10 mouse cellular contexts compared by ENCODE assay signal in genomic region chr6:100939042-100939441, GRCm38 (mm10).
DNase-seq lines count a peak whose midpoint lies in the region; ATAC-seq and TF ChIP-seq lines count a peak whose summit lies in the region.
"Had no signal": no experiment of that assay in that cellular context is flagged by ENCODE, and none has a peak within 500 bp of the region (broad histone marks: within the 10 kb centered on the region; RNA-seq: fewer than 3 reads in every experiment).

No protein-coding gene starts in this region.

- no peak overlapping the region for H3K9ac ChIP-seq in heart, embryonic 14.5 days (ENCODE audit: low read length)
- no peak overlapping the region for H3K9ac ChIP-seq in heart, embryonic 11.5 days (ENCODE audit: low read depth, low read length)
- no peak overlapping the region for H3K9ac ChIP-seq in limb, embryonic 14.5 days (ENCODE audit: low read depth, low read length, severe bottlenecking)
- H3K9ac ChIP-seq in liver, postnatal 0 days (replicated peaks), result no peak overlapping the region
- H3K9ac ChIP-seq: liver, embryonic 13.5 days had no signal

- no peak overlapping the region for H3K27ac ChIP-seq in heart, embryonic 14.5 days (replicated peaks in 1 of 2; ENCODE audit: control insufficient read depth in 1 of 2, insufficient read depth in 1 of 2, low read depth in 2 of 2, low read length in 2 of 2)
- H3K27ac ChIP-seq in heart, embryonic 11.5 days (ENCODE audit: low read depth, low read length), result no peak overlapping the region
- no peak overlapping the region for H3K27ac ChIP-seq in limb, embryonic 14.5 days (replicated peaks; ENCODE audit: low read depth, low read length)
- no peak overlapping the region for H3K27ac ChIP-seq in liver, postnatal 0 days (ENCODE audit: low read depth)
- H3K27ac ChIP-seq: liver, embryonic 13.5 days had no signal

- 38% methylated on average over 12 of the region's 12 CpGs for WGBS in heart, embryonic 14.5 days
- 70% methylated on average over 12 of the region's 12 CpGs for WGBS in heart, embryonic 11.5 days (ENCODE audit: insufficient replicate concordance)
- 53% methylated on average over 12 of the region's 12 CpGs for WGBS in limb, embryonic 14.5 days
- 69% methylated on average over 12 of the region's 12 CpGs for WGBS in liver, postnatal 0 days (ENCODE audit: insufficient replicate concordance)

- no peak for TF ChIP-seq CTCF in liver, postnatal 0 days (IDR thresholded peaks at IDR 0.05; ENCODE audit: low read depth)

- no peaks in the 10 kb centered on the region for H3K9me3 ChIP-seq in heart, embryonic 14.5 days (ENCODE audit: control insufficient read depth, low read length)
- H3K9me3 ChIP-seq in heart, embryonic 11.5 days (replicated peaks; ENCODE audit: control insufficient read depth, low read length), result no peaks in the 10 kb centered on the region
- no peaks in the 10 kb centered on the region for H3K9me3 ChIP-seq in limb, embryonic 14.5 days (ENCODE audit: control insufficient read depth, low read length)
- no peaks in the 10 kb centered on the region for H3K9me3 ChIP-seq in liver, postnatal 0 days (ENCODE audit: low read length)
- H3K9me3 ChIP-seq: liver, embryonic 13.5 days had no signal

- H3K4me3 ChIP-seq in heart, embryonic 14.5 days (ENCODE audit: control insufficient read depth in 1 of 2, insufficient read depth in 1 of 2, low read depth in 1 of 2, low read length in 2 of 2), result no peak overlapping the region
- H3K4me3 ChIP-seq in heart, embryonic 11.5 days (ENCODE audit: low read depth, low read length), result no peak overlapping the region
- no peak overlapping the region for H3K4me3 ChIP-seq in limb, embryonic 14.5 days (replicated peaks; ENCODE audit: low read length)
- H3K4me3 ChIP-seq in liver, postnatal 0 days (ENCODE audit: low read depth, low read length), result no peak overlapping the region
- H3K4me3 ChIP-seq: liver, embryonic 13.5 days had no signal

- H3K36me3 ChIP-seq in heart, embryonic 14.5 days (ENCODE audit: control insufficient read depth, insufficient read depth, low read length), result no peaks in the 10 kb centered on the region
- H3K36me3 ChIP-seq in heart, embryonic 11.5 days (ENCODE audit: control insufficient read depth, insufficient read depth, low read length), result no peaks in the 10 kb centered on the region
- H3K36me3 ChIP-seq in limb, embryonic 14.5 days (ENCODE audit: control insufficient read depth, insufficient read depth, low read length), result no peaks in the 10 kb centered on the region
- no peaks in the 10 kb centered on the region for H3K36me3 ChIP-seq in liver, postnatal 0 days (replicated peaks; ENCODE audit: insufficient read depth, low read length)
- H3K36me3 ChIP-seq: liver, embryonic 13.5 days had no signal

- ATAC-seq in heart, embryonic 14.5 days (ENCODE audit: insufficient number of reproducible peaks, insufficient read depth, low FRiP score, low read depth), result peak; percentile 50
- ATAC-seq in heart, embryonic 11.5 days (replicated peaks; ENCODE audit: insufficient number of reproducible peaks, low FRiP score, low TSS enrichment), result no peak
- peak; percentile 79 for ATAC-seq in limb, embryonic 14.5 days (ENCODE audit: low FRiP score, low read depth)
- no peak for ATAC-seq in liver, postnatal 0 days

- no peak for TF ChIP-seq EP300 in liver, postnatal 0 days (IDR thresholded peaks at IDR 0.05; ENCODE audit: low read depth)

- no peaks in the 10 kb centered on the region for H3K27me3 ChIP-seq in heart, embryonic 14.5 days (ENCODE audit: control insufficient read depth, insufficient read depth, low read length)
- no peaks in the 10 kb centered on the region for H3K27me3 ChIP-seq in heart, embryonic 11.5 days (ENCODE audit: control insufficient read depth, insufficient read depth, low read length)
- no peaks in the 10 kb centered on the region for H3K27me3 ChIP-seq in limb, embryonic 14.5 days (ENCODE audit: control insufficient read depth, insufficient read depth, low read length)
- no peaks in the 10 kb centered on the region for H3K27me3 ChIP-seq in liver, postnatal 0 days (ENCODE audit: insufficient read depth, low read length)
- H3K27me3 ChIP-seq: liver, embryonic 13.5 days had no signal

- peak; percentile 36 for DNase-seq in adrenal gland, postnatal 10 days
- DNase-seq in adrenal gland, adult (ENCODE audit: inconsistent age in 2 of 2, low spot score in 1 of 2), result no peak
- DNase-seq in gonadal fat pad, adult 2 months (ENCODE audit: low read depth), result peak; percentile 16
- peak; percentile 51 for DNase-seq in limb, embryonic 14.5 days (ENCODE audit: low spot score)
- no peak for DNase-seq in frontal cortex, adult 2 months (ENCODE audit: extremely low spot score in 1 of 2, low spot score in 1 of 2)
- DNase-seq in liver, postnatal 0 days, result no peak
- DNase-seq: gastrocnemius, postnatal 36 days; liver, embryonic 13.5 days had no signal

- TF ChIP-seq POLR2A in limb, embryonic 14.5 days (IDR thresholded peaks at IDR 0.05; ENCODE audit: borderline replicate concordance, extremely low read depth, insufficient read depth, insufficient read length), result no peak

- peaks cover 8 to 13% of the 10 kb centered on the region in 2 experiments for H3K4me1 ChIP-seq in heart, embryonic 14.5 days (ENCODE audit: control insufficient read depth in 2 of 2, insufficient read depth in 2 of 2, low read length in 2 of 2)
- peaks cover 2% of the 10 kb centered on the region; the same call in 1 of the 2 replicates for H3K4me1 ChIP-seq in heart, embryonic 11.5 days (ENCODE audit: control insufficient read depth, insufficient read depth, low read length)
- H3K4me1 ChIP-seq in limb, embryonic 14.5 days (ENCODE audit: control insufficient read depth, insufficient read depth, low read length), result peaks cover 3% of the 10 kb centered on the region; the same call in 1 of the 2 replicates
- H3K4me1 ChIP-seq in liver, postnatal 0 days (ENCODE audit: insufficient read depth), result no peaks in the 10 kb centered on the region
- H3K4me1 ChIP-seq: liver, embryonic 13.5 days had no signal

- H3K4me2 ChIP-seq in heart, embryonic 14.5 days (ENCODE audit: low read length), result peak overlapping the region; percentile 29
- H3K4me2 ChIP-seq in heart, embryonic 11.5 days, result no peak overlapping the region
- no peak overlapping the region for H3K4me2 ChIP-seq in limb, embryonic 14.5 days (replicated peaks; ENCODE audit: low read depth, low read length, severe bottlenecking)
- H3K4me2 ChIP-seq in liver, postnatal 0 days (ENCODE audit: low read depth, low read length), result no peak overlapping the region
- H3K4me2 ChIP-seq: liver, embryonic 13.5 days had no signal

Comparison
In these comparisons a context has a peak if more than half of its experiments do, and no peak if none do; other contexts are left out.
1. DNase-seq: peak in adrenal gland, postnatal 10 days (single experiment), gonadal fat pad, adult 2 months (single experiment) and limb, embryonic 14.5 days (single experiment); none in adrenal gland, adult (0 of 2), frontal cortex, adult 2 months (0 of 2) and liver, postnatal 0 days (single experiment).
2. ATAC-seq: peak in heart, embryonic 14.5 days (single experiment) and limb, embryonic 14.5 days (single experiment); none in heart, embryonic 11.5 days (single experiment) and liver, postnatal 0 days (single experiment).